Mouse (Mus musculus) liver, adult 2 months (tissue): ENCODE measurements at regions not wholly inside any gene's neighbourhood (a gene's known extent, or its start where the extent isn't known, plus 50 kb on each side); places are given as distances from the start of the nearest gene placed in this dataset.

Experiments
- CTCF ChIP-seq: fragments of 200-500 bp; IDR thresholded peaks from 2 replicates; pipeline ENCODE4 v1.5.1; 2011; ENCODE audit warnings: low read depth, low read length, control low read depth
- POLR2A ChIP-seq: fragments of 200-500 bp; IDR thresholded peaks from 2 replicates; pipeline ENCODE4 v1.6.1; 2011; ENCODE audit warnings: low read length, control low read depth; ENCODE audit not compliant: insufficient read depth; ENCODE audit errors: extremely low read depth

DNA sequence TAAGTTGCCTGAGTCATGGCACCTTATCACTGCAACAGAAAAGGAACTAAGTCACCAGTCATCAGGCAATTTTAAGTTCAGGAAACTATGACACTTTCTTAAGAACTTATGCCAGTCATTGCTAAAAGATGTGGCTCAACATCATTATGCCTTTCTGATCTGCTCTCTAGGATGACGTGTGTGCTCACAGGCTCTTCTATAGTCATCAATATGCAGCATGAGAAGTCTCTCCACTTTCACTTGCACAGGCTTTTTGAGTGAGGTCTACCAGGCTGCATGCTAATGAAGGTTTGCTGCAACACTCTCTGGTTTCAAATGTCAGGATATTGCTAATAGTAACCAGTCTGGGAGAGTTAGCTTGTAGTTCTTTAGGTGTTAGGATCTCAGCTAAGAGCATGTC lies 530.5 kb upstream of the Alcam start:
- no peak for TF ChIP-seq POLR2A
- TF ChIP-seq CTCF, result no peak
